In genomic region chr13:83503919-83504318, GRCm38 (mm10) we compare ENCODE assay signal across 8 mouse cellular contexts. TPM values are rescaled to one million over a fixed set of nuclear protein-coding genes. Genes with fewer than 3 reads are reported as not detected.
DNase-seq lines count a peak whose midpoint lies in the region; ATAC-seq and TF ChIP-seq lines count a peak whose summit lies in the region.

Gene Mef2c (plus strand): TSS chr13:83504034.

- H3K4me2 ChIP-seq in embryonic facial prominence, embryonic 13.5 days: no peak within 1 kb of the TSS
- no peak within 1 kb of the TSS for H3K4me2 ChIP-seq in heart, embryonic 14.5 days (ENCODE audit: low read length)
- peak within 1 kb of the TSS; percentile 53 for H3K4me2 ChIP-seq in myocyte (ENCODE audit: low read depth)

- H3K27ac ChIP-seq in embryonic facial prominence, embryonic 13.5 days: no peak within 1 kb of the TSS
- H3K27ac ChIP-seq in heart, embryonic 14.5 days (replicated peaks in 1 of 2; ENCODE audit: control insufficient read depth in 1 of 2, insufficient read depth in 1 of 2, low read depth in 2 of 2, low read length in 2 of 2): no peak within 1 kb of the TSS

- 81% methylated on average over 7 of the region's 7 CpGs for WGBS in embryonic facial prominence, embryonic 13.5 days
- 86% methylated on average over 7 of the region's 7 CpGs for WGBS in heart, embryonic 14.5 days

- no peaks in the 10 kb centered on the region for H3K9me3 ChIP-seq in embryonic facial prominence, embryonic 13.5 days
- no peaks in the 10 kb centered on the region for H3K9me3 ChIP-seq in heart, embryonic 14.5 days (ENCODE audit: control insufficient read depth, low read length)

- no peak within 1 kb of the TSS for H3K4me3 ChIP-seq in embryonic facial prominence, embryonic 13.5 days
- H3K4me3 ChIP-seq in heart, embryonic 14.5 days (ENCODE audit: control insufficient read depth in 1 of 2, insufficient read depth in 1 of 2, low read depth in 1 of 2, low read length in 2 of 2): no peak within 1 kb of the TSS
- H3K4me3 ChIP-seq in myocyte: peak within 1 kb of the TSS; percentile 28

- no peaks in the 10 kb centered on the region for H3K79me2 ChIP-seq in myocyte (ENCODE audit: control insufficient read depth, insufficient read depth)

- TF ChIP-seq POLR2A in myocyte (IDR thresholded peaks at IDR 0.05; ENCODE audit: insufficient read length, low read depth): no peak

- no peaks in the 10 kb centered on the region for H3K4me1 ChIP-seq in embryonic facial prominence, embryonic 13.5 days
- no peaks in the 10 kb centered on the region for H3K4me1 ChIP-seq in heart, embryonic 14.5 days (ENCODE audit: control insufficient read depth in 2 of 2, insufficient read depth in 2 of 2, low read length in 2 of 2)

- no peaks in the 10 kb centered on the region for H3K27me3 ChIP-seq in embryonic facial prominence, embryonic 13.5 days
- H3K27me3 ChIP-seq in heart, embryonic 14.5 days (ENCODE audit: control insufficient read depth, insufficient read depth, low read length): no peaks in the 10 kb centered on the region
- no peaks in the 10 kb centered on the region for H3K27me3 ChIP-seq in myocyte (ENCODE audit: control insufficient read depth, insufficient read depth, insufficient read length)

- ATAC-seq in embryonic facial prominence, embryonic 13.5 days (ENCODE audit: insufficient number of reproducible peaks, insufficient read depth, low FRiP score, low TSS enrichment, low read depth): no peak
- no peak for ATAC-seq in heart, embryonic 14.5 days (ENCODE audit: insufficient number of reproducible peaks, insufficient read depth, low FRiP score, low read depth)

- no peak within 1 kb of the TSS for H3ac ChIP-seq in myocyte (ENCODE audit: control insufficient read depth, insufficient read length)

- intact Hi-C loops in left cerebral cortex, postnatal 36 days (cut with DNase I): no loop called here

- no peaks in the 10 kb centered on the region for H3K36me3 ChIP-seq in embryonic facial prominence, embryonic 13.5 days
- no peaks in the 10 kb centered on the region for H3K36me3 ChIP-seq in heart, embryonic 14.5 days (ENCODE audit: control insufficient read depth, insufficient read depth, low read length)
- H3K36me3 ChIP-seq in myocyte (ENCODE audit: control insufficient read depth, insufficient read depth): no peaks in the 10 kb centered on the region

- no peak within 1 kb of the TSS for H3K9ac ChIP-seq in embryonic facial prominence, embryonic 13.5 days
- H3K9ac ChIP-seq in heart, embryonic 14.5 days (ENCODE audit: low read length): no peak within 1 kb of the TSS

- DNase-seq in frontal cortex, adult 2 months (ENCODE audit: extremely low spot score in 1 of 2, low spot score in 1 of 2): no peak
- DNase-seq in frontal cortex, postnatal 25 days (ENCODE audit: low spot score in 2 of 2): no peak
- DNase-seq in left cerebral cortex, postnatal 36 days (ENCODE audit: low spot score in 2 of 2): no peak
- no peak for DNase-seq in cerebellum, postnatal 36 days
- DNase-seq in thymus, postnatal 10 days (ENCODE audit: low spot score in 2 of 2): no peak

TF ChIP-seq in myocyte, 11 proteins besides CTCF, POLR2A, EP300 and RAD21:
- peak; percentile 39 to 80 (median 75) for TF ChIP-seq MYOG (IDR thresholded peaks at IDR 0.05; ENCODE audit: control insufficient read depth in 1 of 3, insufficient read depth in 1 of 3, insufficient read length in 2 of 3, low read depth in 2 of 3)
- peak; percentile 96 to 99 (median 98) for TF ChIP-seq MYOD1 (IDR thresholded peaks at IDR 0.05; ENCODE audit: control insufficient read depth in 1 of 3, insufficient read length in 2 of 3, low read depth in 2 of 3)
- peak; percentile 68 for TF ChIP-seq TCF3 (IDR thresholded peaks at IDR 0.05; ENCODE audit: insufficient read length, low read depth)
- TF ChIP-seq MAX (IDR thresholded peaks at IDR 0.05; ENCODE audit: low read depth): no peak
- TF ChIP-seq CEBPB (IDR thresholded peaks at IDR 0.05; ENCODE audit: insufficient read depth, poor library complexity, severe bottlenecking): no peak
- no peak for TF ChIP-seq E2F4 (IDR thresholded peaks at IDR 0.05; ENCODE audit: insufficient read depth)
- no peak for TF ChIP-seq REST (IDR thresholded peaks at IDR 0.05; ENCODE audit: insufficient read depth, insufficient read length)
- peak; percentile 79 for TF ChIP-seq TCF12 (IDR thresholded peaks at IDR 0.05; ENCODE audit: insufficient read depth, poor library complexity, severe bottlenecking)

RNA-seq across cellular contexts. Expression of gene Mef2c, which starts in this region (rescaled TPM):
- polyA plus RNA-seq in frontal cortex, adult 2 months (2012; rRNA removed): 215 and 258 TPM in 2 replicates
- polyA plus RNA-seq in embryonic facial prominence, embryonic 13.5 days (2015; fragmentation: Nextera tagmentation; extraction: Ambion mirVana): 169 and 192 TPM in 2 replicates
- polyA plus RNA-seq in heart, embryonic 14.5 days (2014; fragmentation: Nextera tagmentation; extraction: Ambion mirVana): 112 and 114 TPM in 2 replicates
- 100 to 1,000 TPM; 620 to 698 TPM for total RNA-seq in left cerebral cortex, postnatal 36 days (2021)
- 49.0 TPM for polyA plus RNA-seq in myocyte (2012; fragmentation: generic; extraction: Trizol)
